8 mouse cellular contexts compared by ENCODE assay signal in the genomic region with DNA sequence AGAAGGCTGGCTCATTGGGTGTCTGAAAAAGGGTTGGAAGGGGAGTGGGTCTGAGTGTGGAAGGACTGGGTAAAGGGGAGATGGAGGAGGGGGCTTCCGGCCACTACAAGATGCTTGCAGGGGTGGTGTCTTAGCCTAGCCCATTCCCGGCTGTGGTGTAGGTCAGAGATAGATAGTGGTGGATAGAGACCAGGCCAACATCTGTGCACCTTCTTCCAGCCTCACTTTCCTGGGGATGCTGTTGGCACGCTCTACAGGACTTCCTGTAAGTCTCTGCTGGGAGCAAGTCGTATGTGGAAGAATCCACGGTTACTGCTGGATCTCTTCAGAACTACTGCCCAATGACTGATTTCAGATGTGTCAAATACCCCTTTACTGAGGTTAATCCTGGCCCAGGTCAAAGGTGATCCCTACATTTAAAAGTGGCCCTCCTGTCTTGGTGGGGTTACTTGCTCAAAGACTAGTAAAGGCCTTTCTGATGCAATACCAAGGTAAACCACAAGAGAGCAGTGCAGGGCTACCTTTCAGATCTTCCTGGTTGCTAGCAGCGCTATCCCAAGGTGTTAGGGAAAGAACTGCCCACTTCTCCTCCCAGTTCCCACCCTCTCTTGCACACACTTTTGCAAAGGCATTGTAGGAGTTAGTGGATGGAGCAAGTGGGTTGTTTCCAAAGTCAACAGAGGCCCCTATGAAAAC.
DNase-seq lines count a peak whose midpoint lies in the region; ATAC-seq and TF ChIP-seq lines count a peak whose summit lies in the region.

No protein-coding gene starts in this region.

- no peak overlapping the region for H3K4me3 ChIP-seq in MEL (ENCODE audit: control insufficient read depth in 1 of 2, insufficient read depth in 1 of 2, low read depth in 2 of 2, low read length in 2 of 2)
- H3K4me3 ChIP-seq in forebrain, embryonic 14.5 days (ENCODE audit: low read depth, low read length) = no peak overlapping the region
- H3K4me3 ChIP-seq in lung, embryonic 14.5 days (ENCODE audit: low read depth, low read length) = no peak overlapping the region

- no peak overlapping the region for H3K4me2 ChIP-seq in forebrain, embryonic 14.5 days (ENCODE audit: low read length)
- H3K4me2 ChIP-seq in lung, embryonic 14.5 days = no peak overlapping the region

- TF ChIP-seq EP300 in MEL (IDR thresholded peaks at IDR 0.05; ENCODE audit: low read depth in 1 of 2, low read length in 2 of 2) = no peak

- H3K9me3 ChIP-seq in MEL (replicated peaks; ENCODE audit: insufficient read depth, low read length) = no peaks in the 10 kb centered on the region
- H3K9me3 ChIP-seq in forebrain, embryonic 14.5 days (replicated peaks; ENCODE audit: control insufficient read depth, low read length) = no peaks in the 10 kb centered on the region
- H3K9me3 ChIP-seq in lung, embryonic 14.5 days (ENCODE audit: low read depth, low read length) = no peaks in the 10 kb centered on the region

- peaks cover 0 to 3% of the 10 kb centered on the region in 2 experiments; a peak in 1 of 4 replicates for H3K36me3 ChIP-seq in MEL (ENCODE audit: control insufficient read depth in 1 of 2, insufficient read depth in 2 of 2, low read length in 2 of 2)
- no peaks in the 10 kb centered on the region for H3K36me3 ChIP-seq in forebrain, embryonic 14.5 days (ENCODE audit: control insufficient read depth, insufficient read depth, low read length)
- no peaks in the 10 kb centered on the region for H3K36me3 ChIP-seq in lung, embryonic 14.5 days (ENCODE audit: insufficient read depth)

- 67% methylated on average over 6 of the region's 6 CpGs for WGBS in forebrain, embryonic 14.5 days
- WGBS in lung, embryonic 14.5 days = 59% methylated on average over 6 of the region's 6 CpGs

- peaks cover 3 to 16% of the 10 kb centered on the region in 2 experiments; a peak in 3 of 4 replicates for H3K4me1 ChIP-seq in MEL (ENCODE audit: control insufficient read depth in 1 of 2, insufficient read depth in 2 of 2, low read length in 2 of 2)
- peaks cover 7% of the 10 kb centered on the region for H3K4me1 ChIP-seq in forebrain, embryonic 14.5 days (ENCODE audit: control insufficient read depth, insufficient read depth, low read length)
- H3K4me1 ChIP-seq in lung, embryonic 14.5 days (ENCODE audit: insufficient read depth) = 0 out of 2 replicates have a peak, but pooled peaks cover 4% of the 10 kb centered on the region

- ATAC-seq in forebrain, embryonic 14.5 days = peak; percentile 64
- peak; percentile 71 to 77; a peak in 3 of 4 replicates for ATAC-seq in hematopoietic stem cell, adult 5-6 weeks (replicated peaks in 1 of 2; ENCODE audit: insufficient read depth in 1 of 2, low FRiP score in 2 of 2, low TSS enrichment in 1 of 2, low read depth in 1 of 2, poor library complexity in 2 of 2, severe bottlenecking in 2 of 2)
- ATAC-seq in lung, embryonic 14.5 days (ENCODE audit: insufficient read depth) = peak; percentile 80

- no peaks in the 10 kb centered on the region for H3K79me2 ChIP-seq in MEL (ENCODE audit: control insufficient read depth, insufficient read depth, low read length, poor library complexity)

- 0 out of 2 replicates have a peak overlapping the region, but pooled peaks have one; percentile 11 for H3K27ac ChIP-seq in MEL (ENCODE audit: control insufficient read depth, low read depth, low read length)
- no peak overlapping the region for H3K27ac ChIP-seq in forebrain, embryonic 14.5 days (ENCODE audit: low read depth, low read length)
- H3K27ac ChIP-seq in lung, embryonic 14.5 days (ENCODE audit: low read depth) = no peak overlapping the region

- peak; percentile 78 to 99 (median 92) for TF ChIP-seq CTCF in MEL (IDR thresholded peaks at IDR 0.05 in 2 of 3, conservative IDR thresholded peaks at IDR 0.05 in 1 of 3; ENCODE audit: control insufficient read depth in 1 of 3, insufficient read depth in 1 of 3, low read depth in 2 of 3, low read length in 3 of 3, poor library complexity in 1 of 3, severe bottlenecking in 1 of 3)
- TF ChIP-seq CTCF in lung, embryonic 14.5 days (IDR thresholded peaks at IDR 0.05; ENCODE audit: low read depth) = peak; percentile 96

- TF ChIP-seq POLR2A in MEL (IDR thresholded peaks at IDR 0.05; ENCODE audit: control insufficient read depth in 1 of 2, insufficient read depth in 1 of 2, low read depth in 1 of 2, low read length in 2 of 2, poor library complexity in 1 of 2) = no peak

- no peak; the same call in none of the 2 replicates for TF ChIP-seq RAD21 in MEL (IDR thresholded peaks at IDR 0.05; ENCODE audit: low read depth, low read length)

- H3K27me3 ChIP-seq in MEL (ENCODE audit: control insufficient read depth in 1 of 2, insufficient read depth in 2 of 2, low read length in 2 of 2) = no peaks in the 10 kb centered on the region
- no peaks in the 10 kb centered on the region for H3K27me3 ChIP-seq in forebrain, embryonic 14.5 days (replicated peaks; ENCODE audit: control insufficient read depth, insufficient read depth, low read length)
- no peaks in the 10 kb centered on the region for H3K27me3 ChIP-seq in lung, embryonic 14.5 days (ENCODE audit: insufficient read depth, low read length)

- H3K9ac ChIP-seq in MEL (ENCODE audit: control insufficient read depth, low read depth, low read length, poor library complexity, severe bottlenecking) = no peak overlapping the region
- no peak overlapping the region for H3K9ac ChIP-seq in forebrain, embryonic 14.5 days (ENCODE audit: low read length)
- H3K9ac ChIP-seq in lung, embryonic 14.5 days = no peak overlapping the region

- DNase-seq in MEL (ENCODE audit: low read depth, low spot score) = peak; percentile 89
- DNase-seq in c-Kit-positive CD71-positive TER-119-positive erythroid progenitor cells, embryonic 14.5 days (ENCODE audit: low spot score) = peak; percentile 79
- peak; percentile 94 for DNase-seq in forebrain, embryonic 14.5 days (ENCODE audit: low spot score)
- peak; percentile 80 to 96 for DNase-seq in layer of hippocampus, adult 18-20 months (ENCODE audit: low spot score in 2 of 2)
- DNase-seq in lung, embryonic 14.5 days = peak; percentile 98
- DNase-seq in ovary, postnatal 10 days (ENCODE audit: low spot score) = peak; percentile 73
- DNase-seq in thymus, postnatal 0 days (ENCODE audit: low spot score) = peak; percentile 81

TF ChIP-seq in MEL, 35 proteins besides CTCF, POLR2A, EP300 and RAD21:
- no peak for TF ChIP-seq JUND (IDR thresholded peaks at IDR 0.05; ENCODE audit: low read depth, low read length)
- no peak for TF ChIP-seq HCFC1 (IDR thresholded peaks at IDR 0.05; ENCODE audit: low read depth, low read length)
- TF ChIP-seq MAZ (IDR thresholded peaks at IDR 0.05; ENCODE audit: low read depth, low read length) = no peak
- no peak for TF ChIP-seq POLR2AphosphoS5 (IDR thresholded peaks at IDR 0.05; ENCODE audit: borderline replicate concordance, low read depth, low read length)
- no peak for TF ChIP-seq USF1 (IDR thresholded peaks at IDR 0.05; ENCODE audit: low read depth, low read length)
- TF ChIP-seq MAFK (IDR thresholded peaks at IDR 0.05; ENCODE audit: borderline replicate concordance, low read depth, low read length) = no peak
- TF ChIP-seq ZC3H11A (IDR thresholded peaks at IDR 0.05; ENCODE audit: low read depth, low read length) = peak; percentile 99
- TF ChIP-seq POLR2AphosphoS2 (IDR thresholded peaks at IDR 0.05; ENCODE audit: low read length) = no peak
- no peak for TF ChIP-seq ZMIZ1 (IDR thresholded peaks at IDR 0.05; ENCODE audit: low read depth, low read length)
- no peak for TF ChIP-seq TCF12 (IDR thresholded peaks at IDR 0.05; ENCODE audit: low read depth, low read length)
- TF ChIP-seq RCOR1 (IDR thresholded peaks at IDR 0.05; ENCODE audit: low read depth, low read length) = no peak
- no peak for TF ChIP-seq TAL1 (IDR thresholded peaks at IDR 0.05; ENCODE audit: low read length)
- no peak for TF ChIP-seq BHLHE40 (IDR thresholded peaks at IDR 0.05; ENCODE audit: borderline replicate concordance, low read depth, low read length)
- peak; percentile 99 for TF ChIP-seq SMC3 (IDR thresholded peaks at IDR 0.05; ENCODE audit: low read depth, low read length)
- no peak for TF ChIP-seq MYC (IDR thresholded peaks at IDR 0.05; ENCODE audit: low read depth, low read length)
- TF ChIP-seq GABPA (IDR thresholded peaks at IDR 0.05; ENCODE audit: low read depth, low read length) = no peak
- no peak for TF ChIP-seq E2F4 (IDR thresholded peaks at IDR 0.05; ENCODE audit: borderline replicate concordance, low read depth, low read length)
- TF ChIP-seq UBTF (IDR thresholded peaks at IDR 0.05; ENCODE audit: borderline replicate concordance, insufficient read depth, low read depth, low read length) = no peak
